Comparison of ENCODE assay signal across 23 mouse cellular contexts in genomic region chr4:149815586-149815985, GRCm38 (mm10). TPM values are rescaled to one million over a fixed set of nuclear protein-coding genes. Genes with fewer than 3 reads are reported as not detected.
DNase-seq lines count a peak whose midpoint lies in the region; TF ChIP-seq lines count a peak whose summit lies in the region.
"Had no signal": no experiment of that assay in that cellular context is flagged by ENCODE, and none has a peak within 500 bp of the region (broad histone marks: within the 10 kb centered on the region; RNA-seq: fewer than 3 reads in every experiment).

No protein-coding gene starts in this region.

- H3K27ac ChIP-seq in forebrain, embryonic 10.5 days = no peak overlapping the region

- TF ChIP-seq CTCF in E14TG2a.4 (conservative IDR thresholded peaks at IDR 0.05; ENCODE audit: low read length) = no peak

- 0 out of 2 replicates have a peak overlapping the region, but pooled peaks have one; percentile 17 for H3K4me3 ChIP-seq in E14TG2a.4 (replicated peaks; ENCODE audit: low read length)
- H3K4me3 ChIP-seq in forebrain, embryonic 10.5 days = no peak overlapping the region

- peaks cover 31% of the 10 kb centered on the region for H3K27me3 ChIP-seq in E14TG2a.4 (ENCODE audit: insufficient read depth, low read length)
- peaks cover 3% of the 10 kb centered on the region for H3K27me3 ChIP-seq in forebrain, embryonic 10.5 days (ENCODE audit: poor library complexity, severe bottlenecking)
- H3K27me3 ChIP-seq: Patski had no signal

- DNase-seq in adrenal gland, postnatal 14 days = peak; percentile 4
- no peak for DNase-seq in adrenal gland, postnatal 4 days (ENCODE audit: low spot score in 2 of 2)
- peak; percentile 58 for DNase-seq in R1 (ENCODE audit: low read depth, low spot score)
- peak; percentile 54 for DNase-seq in ZHBTc4 (ENCODE audit: low read depth, low spot score)
- no peak for DNase-seq in lung, adult 18-20 months
- no peak for DNase-seq in urinary bladder, postnatal 4 days (ENCODE audit: low spot score in 2 of 2)
- DNase-seq in forebrain, embryonic 10.5 days (ENCODE audit: extremely low spot score, low spot score) = no peak
- DNase-seq: adrenal gland, adult 2 months; adrenal gland, adult 8-10 months; adrenal gland, postnatal 10 days; adrenal gland, postnatal 25 days; adrenal gland, postnatal 36 days; B cell, adult 2 months; cerebellum, adult 11 months; cerebellum, adult 11-12 months; cerebellum, adult 18-20 months; cerebellum, adult 2 months; cerebellum, adult 8-10 months; cerebellum, adult 9-10 months; cerebellum, adult 9-11 months had no signal

- peaks cover under 1% of the 10 kb centered on the region for H3K9me3 ChIP-seq in E14TG2a.4 (ENCODE audit: low read length)
- H3K9me3 ChIP-seq in forebrain, embryonic 10.5 days = no peaks in the 10 kb centered on the region

- WGBS in forebrain, embryonic 10.5 days = 90% methylated on average over 14 of the region's 14 CpGs

- no peaks in the 10 kb centered on the region for H3K36me3 ChIP-seq in E14TG2a.4 (ENCODE audit: insufficient read depth, low read length)
- no peaks in the 10 kb centered on the region for H3K36me3 ChIP-seq in forebrain, embryonic 10.5 days (replicated peaks)
- H3K36me3 ChIP-seq: G1E had no signal

- peaks cover 9% of the 10 kb centered on the region for H3K4me1 ChIP-seq in E14TG2a.4 (replicated peaks; ENCODE audit: low read depth, low read length)
- H3K4me1 ChIP-seq in forebrain, embryonic 10.5 days = peaks cover 13% of the 10 kb centered on the region

RNA-seq across cellular contexts. Expression of gene Slc25a33, which starts 41.5 kb away (rescaled TPM):
- 30.6 and 36.6 TPM in 2 replicates for total RNA-seq in adrenal gland, postnatal 14 days (2021)
- total RNA-seq in adrenal gland, postnatal 4 days (2021) = 10 to 100 TPM; 13.2 to 16.8 TPM
- polyA plus RNA-seq in forebrain, embryonic 10.5 days (2016; fragmentation: Nextera tagmentation; extraction: Ambion mirVana) = 13.4 and 15.0 TPM in 2 replicates

Comparison
In these comparisons a context has a peak if more than half of its experiments do, and no peak if none do; other contexts are left out.
1. DNase-seq: peak in adrenal gland, postnatal 14 days (single experiment), R1 (single experiment) and ZHBTc4 (single experiment); none in adrenal gland, postnatal 4 days (0 of 2), lung, adult 18-20 months (0 of 2), urinary bladder, postnatal 4 days (0 of 2) and forebrain, embryonic 10.5 days (single experiment).